Mouse (Mus musculus) liver, embryonic 14.5 days (tissue): ENCODE measurements around the gene Prim2.

ENCODE experiments used
- CTCF ChIP-seq: IDR thresholded peaks from 2 replicates; pipeline ENCODE4 v1.5.1; 2016; ENCODE audit warnings: antibody characterized with exemption, low read depth, control low read depth
- EP300 ChIP-seq: IDR thresholded peaks from 2 replicates; pipeline ENCODE4 v1.6.1; 2016; ENCODE audit warnings: antibody characterized with exemption, low read depth

DNA sequence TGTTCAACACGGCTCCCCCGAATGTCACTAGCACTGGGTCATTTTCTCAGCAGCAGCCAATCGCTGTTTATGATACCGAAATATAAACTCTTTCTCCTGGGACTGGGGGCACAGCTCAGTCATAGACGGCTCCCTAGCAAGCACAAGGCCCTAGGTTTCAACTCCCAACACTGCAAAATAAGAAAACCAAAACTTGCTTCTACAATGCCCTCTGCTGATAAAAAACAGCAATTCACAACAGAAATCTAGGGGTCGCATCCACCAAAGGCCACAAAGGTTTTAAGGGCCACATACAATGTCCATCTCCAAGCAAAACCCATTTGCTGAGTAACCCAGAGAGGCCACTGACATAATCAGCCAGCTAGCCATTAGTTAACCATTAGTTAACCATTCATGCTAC, 41.8 kb downstream of the Prim2 start:
- TF ChIP-seq CTCF (no peak), EP300 (no peak)
